Mouse (Mus musculus) embryonic fibroblast, embryonic 13.5 days (primary cell): ENCODE measurements at regions not wholly inside any gene's neighbourhood (a gene's known extent, or its start where the extent isn't known, plus 50 kb on each side); places are given as distances from the start of the nearest gene placed in this dataset.

Source experiments
- CTCF ChIP-seq: IDR thresholded peaks from 2 replicates; pipeline ENCODE4 v1.5.1; 2011; ENCODE audit warnings: mild to moderate bottlenecking, control low read depth, low read length, moderate library complexity, borderline replicate concordance; ENCODE audit not compliant: insufficient read depth
- POLR2A ChIP-seq: IDR thresholded peaks from 2 replicates; pipeline ENCODE4 v1.6.1; 2011; ENCODE audit warnings: low read depth, mild to moderate bottlenecking, control low read depth, low read length, moderate library complexity

DNA sequence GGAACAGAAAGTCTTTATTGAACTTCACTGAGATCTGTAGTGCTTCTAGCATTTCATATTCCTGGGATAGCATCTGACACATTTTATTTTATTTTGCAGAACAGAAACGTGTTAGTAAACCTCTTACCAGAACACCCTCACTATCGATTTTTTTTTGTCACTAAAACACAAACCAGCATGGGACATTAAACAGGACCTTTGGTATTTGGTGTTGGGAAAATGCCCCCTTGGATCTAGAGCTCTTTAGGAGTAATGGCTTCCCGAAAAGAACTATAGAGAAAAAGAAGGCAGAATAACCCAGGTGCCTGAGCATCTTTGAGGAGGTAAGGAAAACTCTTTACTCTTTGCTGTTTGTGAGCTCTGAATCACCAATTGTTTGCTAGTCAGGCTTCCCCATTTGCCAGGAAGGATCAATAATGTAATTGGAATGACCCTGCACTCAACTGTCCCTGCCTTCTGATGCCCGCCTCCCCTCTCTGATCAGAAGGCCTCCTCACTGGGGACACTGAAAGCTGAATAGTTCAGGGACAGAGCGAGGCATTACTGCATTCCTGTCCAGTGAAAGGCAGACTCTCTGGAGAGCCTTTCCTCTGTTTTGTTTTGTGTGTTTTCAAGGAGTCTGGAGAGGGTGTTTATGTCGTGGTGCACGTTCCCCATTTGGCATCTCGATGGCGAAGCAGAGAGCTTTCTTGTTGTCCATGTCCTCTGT, 102.5 kb downstream of the Phlda1 start:
- TF ChIP-seq CTCF (no peak), POLR2A (no peak)
